Mouse (Mus musculus): ENCODE data around the gene Zfp54. TPM values are rescaled to one million over a fixed set of nuclear protein-coding genes. Genes with fewer than 3 reads are reported as not detected.
"Not testable (repeated sequence)": the region's sequence is repeated elsewhere in the genome, so short reads cannot be mapped to it uniquely, and the experiment has no call there.

Gene Zfp54
- total RNA-seq (2017), result 3.5 to 11.0 TPM (median 10.3 TPM) in 3 replicates

DNA sequence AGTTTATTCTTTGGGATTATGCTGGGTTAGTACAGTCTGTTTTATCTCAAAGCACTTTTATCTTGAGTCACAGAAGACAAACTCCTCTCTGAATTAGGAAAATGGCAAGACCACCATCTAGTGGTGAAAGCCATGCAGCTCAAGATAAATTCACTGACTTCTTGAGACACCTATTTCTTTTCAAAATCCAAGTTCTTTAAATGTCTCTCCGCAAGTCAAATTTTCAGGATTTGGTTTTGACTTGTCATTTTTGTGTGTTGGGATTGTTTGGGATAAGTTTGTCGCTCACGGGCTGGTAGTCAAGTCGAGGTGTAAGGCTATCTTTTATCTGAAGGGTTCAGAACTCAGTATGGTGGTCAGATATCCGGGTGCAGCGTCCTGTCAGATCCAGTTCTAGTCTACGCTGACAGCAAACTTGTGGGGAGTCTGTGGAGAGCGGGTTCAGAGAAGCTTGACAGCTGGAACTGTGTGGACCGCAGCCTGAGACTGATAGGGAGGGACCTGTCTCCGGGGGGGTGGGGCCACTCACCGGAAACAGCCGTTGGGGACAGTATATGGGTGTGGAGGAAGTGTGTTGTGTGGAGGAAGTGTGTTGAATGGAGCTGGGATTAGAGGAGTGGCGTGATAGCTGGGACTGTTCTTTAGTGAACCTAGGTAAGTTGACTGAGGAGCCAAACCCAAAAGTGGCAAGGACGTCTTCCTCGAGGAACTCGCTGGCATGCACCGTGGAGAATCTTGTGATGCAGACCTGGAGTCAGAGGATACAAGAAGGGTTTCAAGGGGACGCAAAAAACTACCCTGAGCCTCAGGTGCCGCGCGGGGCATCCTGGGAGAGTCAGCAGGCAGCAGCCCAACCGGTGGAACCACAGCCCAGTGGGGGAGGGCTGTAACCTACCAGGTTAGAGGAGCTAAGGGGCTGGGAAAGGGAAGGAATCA lies at the start of gene Zfp54:
Zfp54 (plus strand) TSS at position 564 of the 936 bp plus-strand sequence.
- peak; percentile 98 for ATAC-seq (replicated peaks; ENCODE audit: insufficient number of reproducible peaks, low FRiP score, low TSS enrichment, poor library complexity, severe bottlenecking)

DNA sequence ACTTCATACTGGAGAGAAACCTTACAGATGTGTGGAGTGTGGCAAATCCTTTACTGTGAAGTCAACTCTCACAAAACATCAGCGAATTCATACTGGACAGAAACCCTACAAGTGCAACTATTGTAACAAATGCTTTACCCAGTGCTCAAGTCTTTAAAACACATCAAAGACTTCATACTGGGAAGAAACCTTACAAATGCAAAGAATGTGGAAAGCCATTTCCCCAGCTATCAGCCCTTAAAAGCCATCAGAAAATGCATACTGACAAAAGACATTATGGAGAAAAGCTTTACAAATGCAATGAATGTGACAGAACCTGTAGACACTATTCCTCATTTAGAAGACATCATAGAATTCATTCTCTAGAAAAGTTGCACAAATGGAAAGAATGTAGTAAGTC lies 47.7 kb upstream of the Zfp54 start:
- ATAC-seq (replicated peaks; ENCODE audit: insufficient number of reproducible peaks, low FRiP score, low TSS enrichment, poor library complexity, severe bottlenecking), result no peak

- peak; percentile 99 for ATAC-seq (replicated peaks; ENCODE audit: insufficient number of reproducible peaks, low FRiP score, low TSS enrichment, poor library complexity, severe bottlenecking)
Measured at GRCm38 (mm10) chr17:21383391-21384056, 39.5 kb upstream of the Zfp54 start, which contains the start of gene Zfp677. Gene Zfp677 (plus strand): TSS chr17:21383748.

DNA sequence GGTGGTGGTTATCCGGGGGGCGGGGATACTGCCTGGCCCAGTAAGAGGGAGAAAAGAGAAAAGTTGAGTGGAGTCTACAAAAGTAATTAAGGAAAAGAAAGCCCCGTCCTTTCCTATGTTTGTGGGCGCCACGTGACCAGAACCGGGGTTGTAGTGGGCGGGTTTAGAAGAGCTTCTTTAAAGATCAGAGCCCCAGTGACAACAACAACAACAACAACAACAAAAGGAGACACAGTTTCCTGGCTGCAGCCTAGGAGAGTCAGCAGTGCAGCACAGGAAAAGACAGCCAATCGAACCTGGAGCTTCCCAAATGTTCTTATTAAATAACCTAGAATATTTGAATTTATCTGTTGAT lies 39.0 kb upstream of the Zfp54 start:
- no peak for ATAC-seq (replicated peaks; ENCODE audit: insufficient number of reproducible peaks, low FRiP score, low TSS enrichment, poor library complexity, severe bottlenecking)

DNA sequence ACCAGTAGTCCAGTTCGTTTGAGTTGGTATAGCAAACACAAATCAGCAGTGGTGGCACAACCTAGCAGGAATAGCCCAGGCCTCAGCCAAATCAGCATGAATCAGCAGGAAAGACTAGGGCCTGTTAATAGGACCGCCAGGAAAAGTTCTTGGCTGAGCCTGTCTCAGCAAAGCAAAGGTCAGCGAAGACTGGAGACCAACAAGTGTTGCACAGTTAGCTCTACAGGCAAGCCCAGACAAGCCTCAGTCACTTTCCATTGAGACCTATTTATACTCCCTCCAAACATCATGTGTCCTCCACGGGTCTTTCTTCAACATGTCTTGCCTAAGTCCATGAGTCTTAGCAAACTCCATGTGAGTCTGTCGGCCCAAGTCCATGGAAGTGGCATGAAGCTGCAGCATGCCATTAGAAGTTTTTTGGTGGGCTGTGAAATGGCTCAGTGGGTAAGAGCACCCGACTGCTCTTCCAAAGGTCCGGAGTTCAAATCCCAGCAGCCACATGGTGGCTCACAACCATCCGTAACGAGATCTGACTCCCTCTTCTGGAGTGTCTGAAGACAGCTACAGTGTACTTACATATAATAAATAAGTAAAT lies 15.9 kb downstream of the Zfp54 start:
- ATAC-seq (replicated peaks; ENCODE audit: insufficient number of reproducible peaks, low FRiP score, low TSS enrichment, poor library complexity, severe bottlenecking), result not testable (repeated sequence)

- ATAC-seq (replicated peaks; ENCODE audit: insufficient number of reproducible peaks, low FRiP score, low TSS enrichment, poor library complexity, severe bottlenecking), result 0 out of 2 replicates have a peak, but pooled peaks have one; percentile 48
Measured at GRCm38 (mm10) chr17:21449669-21450068, 26.6 kb downstream of the Zfp54 start.

DNA sequence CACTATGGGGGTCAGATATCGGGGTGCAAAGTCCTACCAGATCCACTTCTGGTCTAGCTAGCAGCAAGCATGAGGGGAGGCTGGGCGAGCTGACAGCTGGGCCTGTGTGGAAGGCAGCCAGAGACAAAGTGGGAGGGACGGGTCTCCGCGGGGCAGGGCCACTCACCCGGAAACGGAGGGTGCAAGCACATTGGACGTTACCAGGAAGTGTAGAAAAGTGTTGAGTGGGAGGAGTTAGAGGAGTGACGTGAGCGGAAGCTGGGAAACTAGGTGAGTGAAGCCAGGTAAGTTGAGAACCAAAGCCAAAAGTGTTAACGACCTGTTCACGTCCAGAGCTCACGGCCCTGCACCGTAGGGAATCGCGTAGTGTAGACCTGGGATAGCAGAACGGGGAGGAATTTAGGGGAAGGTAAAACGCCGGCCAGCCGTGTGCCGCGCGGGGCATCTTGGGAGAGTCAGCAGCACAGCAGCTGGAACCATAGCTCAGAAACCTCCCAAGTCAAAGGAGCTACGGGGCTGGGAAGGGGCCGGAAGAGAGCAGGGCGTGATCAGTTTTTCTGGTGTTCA lies 27.2 kb downstream of the Zfp54 start, which contains the start of gene Zfp51:
Zfp51 (plus strand) TSS at position 237 of the 567 bp plus-strand sequence.
- peak; percentile 98 for ATAC-seq (replicated peaks; ENCODE audit: insufficient number of reproducible peaks, low FRiP score, low TSS enrichment, poor library complexity, severe bottlenecking)

DNA sequence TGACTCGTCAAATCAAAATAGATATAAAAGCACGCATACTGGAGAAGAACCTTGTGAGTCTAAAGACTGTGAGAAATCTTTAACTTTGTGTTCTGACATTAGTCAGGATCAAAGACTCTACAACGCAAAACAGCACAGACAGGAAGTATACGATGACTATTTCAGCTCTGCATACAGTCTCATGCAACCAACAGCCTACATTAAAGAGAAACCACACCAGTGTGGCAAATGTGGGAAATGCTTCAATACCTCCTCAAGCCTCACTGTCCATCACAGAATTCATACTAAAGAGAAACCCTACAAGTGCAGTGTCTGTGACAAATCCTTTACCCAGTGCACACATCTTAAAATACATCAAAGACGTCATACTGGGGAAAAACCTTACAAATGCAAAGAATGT lies 40.5 kb downstream of the Zfp54 start:
- peak; percentile 66 for ATAC-seq (replicated peaks; ENCODE audit: insufficient number of reproducible peaks, low FRiP score, low TSS enrichment, poor library complexity, severe bottlenecking)

DNA sequence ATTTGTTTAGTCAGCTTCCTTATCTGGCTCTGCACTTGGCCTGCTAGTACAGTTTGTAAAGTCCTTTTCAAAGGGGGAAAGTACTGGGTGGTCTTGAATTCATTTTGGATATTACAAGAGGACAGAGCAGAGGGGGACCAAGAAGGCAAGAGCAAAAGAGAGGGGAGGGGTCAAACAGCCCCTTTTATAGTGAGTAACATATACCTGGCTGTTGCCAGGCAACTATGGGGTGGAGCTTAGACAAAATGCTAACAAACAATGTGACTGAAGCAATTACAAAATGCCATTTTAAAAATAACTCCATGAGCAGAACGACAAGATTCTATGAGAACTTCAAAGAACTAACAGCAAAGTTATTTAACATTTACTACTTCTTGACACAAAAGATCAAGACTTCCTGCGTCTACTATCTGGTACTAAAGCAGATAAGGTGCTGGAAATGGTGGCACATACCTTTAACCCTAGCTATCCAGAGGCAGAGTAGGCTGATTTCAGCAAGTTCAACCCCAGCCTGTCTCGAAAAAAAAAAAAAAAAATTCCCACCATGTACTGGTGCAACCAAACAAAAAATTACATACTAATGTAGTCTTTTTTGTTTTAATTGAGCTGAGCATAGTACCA lies 49.1 kb downstream of the Zfp54 start:
- ATAC-seq (replicated peaks; ENCODE audit: insufficient number of reproducible peaks, low FRiP score, low TSS enrichment, poor library complexity, severe bottlenecking), result no peak

DNA sequence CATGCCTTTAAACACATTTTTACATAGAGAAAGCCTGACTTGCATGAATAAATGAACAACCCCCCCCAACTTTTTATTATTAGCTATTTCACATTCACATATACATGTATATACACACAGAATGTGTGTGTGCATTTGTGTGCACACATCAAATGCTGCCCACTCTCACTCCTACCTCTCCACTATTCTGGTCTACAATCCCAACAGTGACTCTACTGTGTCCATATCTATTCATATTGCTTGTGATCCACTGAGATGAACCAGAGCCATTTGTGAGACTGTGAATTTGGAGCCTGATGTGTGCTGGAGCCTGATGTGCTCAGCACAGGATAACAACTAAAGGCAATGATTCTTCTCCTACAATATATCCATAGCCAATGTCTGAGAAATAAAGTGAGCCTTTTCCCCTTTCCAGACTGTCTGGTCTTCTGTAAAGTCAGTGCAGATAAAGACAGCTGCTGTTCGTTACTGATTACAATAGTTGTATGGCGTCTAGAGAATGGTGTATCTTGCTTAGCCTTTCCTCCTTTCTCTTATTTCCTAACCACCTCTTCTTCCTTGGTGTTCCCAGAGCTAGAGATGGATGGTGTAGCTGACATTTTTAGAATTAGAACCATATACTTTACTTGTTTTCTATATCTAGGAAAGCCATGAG lies 49.8 kb downstream of the Zfp54 start:
- no peak for ATAC-seq (replicated peaks; ENCODE audit: insufficient number of reproducible peaks, low FRiP score, low TSS enrichment, poor library complexity, severe bottlenecking)

DNA sequence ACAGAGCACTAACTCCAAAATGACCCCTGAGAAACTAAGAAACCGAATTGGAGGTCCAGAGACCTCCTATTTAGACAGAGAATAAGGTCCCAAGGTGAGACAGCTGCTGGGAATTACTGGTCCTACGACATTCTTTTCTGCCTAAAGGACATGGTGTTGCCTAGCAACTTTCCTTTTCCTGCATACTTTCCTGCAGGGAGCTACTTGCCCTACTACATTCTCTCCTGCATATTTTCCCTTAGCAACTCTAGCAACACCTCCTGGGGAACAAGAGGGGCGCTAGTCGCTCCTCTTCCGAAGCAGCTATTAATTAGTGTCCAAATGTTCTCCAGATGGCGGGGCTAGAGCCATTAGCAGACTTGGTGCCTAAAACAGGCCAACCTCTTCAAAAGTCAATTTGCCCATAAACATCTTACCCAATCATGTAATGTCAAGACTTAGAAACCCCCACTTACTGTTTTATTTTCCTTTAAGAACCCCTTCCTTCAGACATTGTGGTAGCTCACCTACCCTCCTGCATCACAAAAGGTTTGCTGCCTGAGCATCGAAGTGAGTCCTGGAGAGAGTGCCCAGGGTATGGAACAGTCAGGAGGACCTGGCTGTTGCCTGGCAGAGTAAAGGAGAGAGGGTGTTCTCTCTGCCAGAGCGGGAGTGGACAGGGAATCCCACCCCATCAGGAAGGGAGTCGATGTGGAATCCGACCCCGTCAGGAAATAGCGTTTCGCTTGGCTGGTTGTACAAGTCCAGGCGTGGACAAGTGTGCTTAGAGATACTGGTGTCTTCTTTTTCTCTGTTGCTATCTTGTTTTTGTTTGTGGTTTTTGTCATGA lies 50.5 kb downstream of the Zfp54 start:
- ATAC-seq (replicated peaks; ENCODE audit: insufficient number of reproducible peaks, low FRiP score, low TSS enrichment, poor library complexity, severe bottlenecking), result 0 out of 2 replicates have a peak, but pooled peaks have one; percentile 43

DNA sequence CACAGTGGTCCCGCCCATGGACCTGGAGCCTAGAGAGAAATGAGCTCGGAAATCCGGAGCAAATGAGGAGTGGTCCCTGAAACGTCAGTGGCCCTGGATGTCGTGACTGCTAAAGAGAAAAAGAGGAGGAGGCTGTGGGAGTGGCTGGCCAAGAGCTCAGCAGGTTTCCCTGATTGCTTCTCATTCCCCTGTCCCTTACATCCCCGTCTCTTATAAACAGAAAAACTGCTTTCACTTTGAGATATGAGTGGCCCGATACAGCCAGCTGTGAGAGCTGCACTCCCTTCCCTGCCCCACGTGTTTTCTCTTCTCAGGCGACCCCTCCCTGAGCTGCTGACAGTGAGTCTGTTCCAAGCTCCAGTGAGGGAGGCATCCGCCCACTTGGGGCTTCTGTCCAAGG lies 51.7 kb downstream of the Zfp54 start:
- not testable (repeated sequence) for ATAC-seq (replicated peaks; ENCODE audit: insufficient number of reproducible peaks, low FRiP score, low TSS enrichment, poor library complexity, severe bottlenecking)

DNA sequence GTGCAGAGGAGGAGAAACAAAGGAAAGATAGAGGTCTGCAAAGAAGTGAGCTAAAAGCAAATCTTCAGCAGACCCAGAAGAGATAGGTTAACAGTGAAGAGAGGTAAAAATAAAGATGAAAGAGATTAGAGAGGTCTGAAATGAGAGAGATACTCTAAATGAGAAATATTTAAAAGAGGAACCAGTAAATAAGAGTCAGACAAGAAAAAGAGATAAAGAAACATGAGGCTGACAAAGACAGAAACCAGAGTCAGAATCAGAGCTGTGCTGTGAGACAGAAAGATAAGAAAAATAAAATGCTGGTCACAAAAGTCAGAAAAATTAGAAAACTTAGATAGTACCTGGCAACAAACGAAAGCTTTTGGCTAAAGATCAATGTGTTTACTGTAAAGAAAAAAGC lies 52.3 kb downstream of the Zfp54 start:
- not testable (repeated sequence) for ATAC-seq (replicated peaks; ENCODE audit: insufficient number of reproducible peaks, low FRiP score, low TSS enrichment, poor library complexity, severe bottlenecking)

GRCm38 (mm10) chr17:21476351-21476750 lies 53.3 kb downstream of the Zfp54 start:
- ATAC-seq (replicated peaks; ENCODE audit: insufficient number of reproducible peaks, low FRiP score, low TSS enrichment, poor library complexity, severe bottlenecking), result not testable (repeated sequence)

DNA sequence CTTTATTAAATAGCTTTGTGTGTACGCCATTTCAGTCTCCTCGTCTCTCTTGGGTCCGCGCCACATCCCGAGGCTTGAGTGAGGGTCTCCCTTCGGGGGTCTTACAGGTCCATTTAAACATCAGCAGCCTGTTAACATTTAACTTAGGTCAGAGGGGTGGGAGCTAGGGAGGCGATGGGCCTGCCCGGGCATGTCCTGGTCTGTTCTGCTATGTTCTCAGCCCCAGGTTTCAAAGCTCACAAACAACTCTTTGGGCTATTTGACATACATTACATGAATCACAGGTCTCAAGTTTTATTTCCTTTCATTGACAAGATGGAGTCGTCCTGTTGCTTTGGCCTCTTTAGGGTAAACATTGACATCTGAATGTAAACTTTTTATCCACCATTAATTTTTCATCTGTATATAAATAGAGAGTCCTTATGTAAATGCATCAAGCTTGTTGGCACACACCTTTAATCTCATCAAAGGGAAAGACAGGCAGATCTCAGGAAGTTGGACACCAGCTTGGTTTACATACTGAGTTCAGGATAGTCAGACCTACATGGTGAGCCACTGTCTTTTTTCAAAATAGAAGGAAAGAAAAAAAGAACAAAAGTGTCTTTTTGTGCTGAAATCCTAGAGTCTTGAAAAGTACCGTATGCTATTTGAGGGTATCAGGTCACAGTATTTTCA lies 55.2 kb downstream of the Zfp54 start:
- not testable (repeated sequence) for ATAC-seq (replicated peaks; ENCODE audit: insufficient number of reproducible peaks, low FRiP score, low TSS enrichment, poor library complexity, severe bottlenecking)
